Mouse (Mus musculus) neutrophil, adult 5-6 weeks (primary cell): Measurements from ENCODE around the gene Olfr533. TPM values are rescaled to one million over a fixed set of nuclear protein-coding genes. Genes with fewer than 3 reads are reported as not detected.
"Not testable (repeated sequence)": the region's sequence is repeated elsewhere in the genome, so short reads cannot be mapped to it uniquely, and the experiment has no call there.

ENCODE experiments used
- ATAC-seq: fragments of 151-379, 151-347 bp; 2 replicates; pipeline ENCODE4 v1.8.0; 2017; ENCODE audit warnings: mild to moderate bottlenecking, moderate TSS enrichment; ENCODE audit not compliant: insufficient number of reproducible peaks, poor library complexity, low FRiP score, severe bottlenecking; ENCODE audit errors: extremely low read depth
- total RNA-seq: library from RNA; stranded (forward); fragments of 200-1000 nt; gene quantifications from 2 replicates; pipeline ENCODE4 v1.2.3, GENCODE M21; 2017

The Olfr533 gene
- not detected in 2 replicates for total RNA-seq

GRCm38 (mm10) chr7:140463070-140463469, at the start of gene Olfr533:
Olfr533 (plus strand) TSS chr7:140463370.
- not testable (repeated sequence) for ATAC-seq

- ATAC-seq = no peak
Measured at GRCm38 (mm10) chr7:140421539-140421938, 41.6 kb upstream of the Olfr533 start, which contains the start of gene Olfr532. Olfr532 (minus strand) TSS chr7:140421639.

DNA sequence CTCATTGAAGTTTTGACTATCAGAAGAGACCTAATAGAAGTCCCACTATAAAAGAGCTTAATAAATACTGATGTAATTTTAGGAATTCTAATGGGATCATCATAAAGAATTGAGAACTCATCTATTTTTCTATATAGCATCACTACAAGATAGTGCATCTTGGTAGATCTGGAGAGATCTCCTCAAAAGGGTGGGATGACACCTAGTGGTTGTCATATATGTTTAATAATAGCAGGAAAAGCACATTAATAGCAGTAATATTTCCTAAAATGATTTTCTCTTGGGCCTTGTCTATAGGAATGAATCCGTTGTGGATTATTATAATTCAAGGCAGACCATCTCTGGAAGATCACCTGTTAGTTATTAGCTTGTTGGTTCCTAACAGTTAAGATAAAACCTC, 20.0 kb upstream of the Olfr533 start:
- ATAC-seq = no peak

DNA sequence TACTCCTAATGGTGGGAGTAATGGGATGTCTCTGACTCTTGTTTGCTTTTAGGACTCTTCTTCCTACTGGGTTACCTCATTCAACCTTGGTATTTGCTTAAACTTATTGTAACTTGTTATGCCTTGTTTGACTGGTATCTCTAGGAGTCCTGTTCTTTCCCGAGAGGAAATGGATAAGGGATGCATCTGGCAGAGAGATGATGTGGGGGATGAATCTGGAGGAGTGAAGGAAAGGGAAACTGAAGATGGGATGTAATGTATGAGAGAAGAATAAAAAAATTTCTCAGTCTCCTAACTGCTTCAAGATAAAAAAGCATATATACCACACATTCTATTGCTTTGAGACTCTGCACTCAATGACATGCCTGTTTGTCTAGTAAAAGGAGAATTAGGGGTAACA, 14.7 kb downstream of the Olfr533 start:
- no peak for ATAC-seq

DNA sequence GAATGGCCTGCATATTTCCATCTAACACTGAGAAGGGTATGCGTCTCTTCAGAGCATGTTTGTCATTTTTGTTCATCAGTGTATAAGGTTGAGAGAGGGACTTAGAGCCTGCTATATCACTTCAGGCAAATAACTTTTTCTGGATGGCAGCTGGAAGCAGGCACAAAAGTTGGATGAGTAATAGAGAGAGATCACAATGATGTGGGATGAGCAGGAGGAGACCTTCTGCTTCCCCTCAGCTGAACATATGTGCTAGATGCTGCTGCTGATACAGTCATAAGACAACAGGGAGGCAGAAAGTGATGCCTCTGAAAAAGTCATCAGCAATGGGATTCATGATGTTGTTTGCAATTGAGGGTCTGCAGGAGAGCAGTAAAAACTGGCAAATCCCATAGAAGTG, 15.6 kb downstream of the Olfr533 start:
- no peak for ATAC-seq

GRCm38 (mm10) chr7:140483916-140484315, 20.7 kb downstream of the Olfr533 start, which contains the start of gene Olfr535:
Olfr535 (plus strand) TSS chr7:140484216.
- no peak for ATAC-seq

GRCm38 (mm10) chr7:140488981-140489380, 25.8 kb downstream of the Olfr533 start:
- no peak for ATAC-seq

- ATAC-seq = no peak
Measured at GRCm38 (mm10) chr7:140494231-140494630, 31.1 kb downstream of the Olfr533 start.

DNA sequence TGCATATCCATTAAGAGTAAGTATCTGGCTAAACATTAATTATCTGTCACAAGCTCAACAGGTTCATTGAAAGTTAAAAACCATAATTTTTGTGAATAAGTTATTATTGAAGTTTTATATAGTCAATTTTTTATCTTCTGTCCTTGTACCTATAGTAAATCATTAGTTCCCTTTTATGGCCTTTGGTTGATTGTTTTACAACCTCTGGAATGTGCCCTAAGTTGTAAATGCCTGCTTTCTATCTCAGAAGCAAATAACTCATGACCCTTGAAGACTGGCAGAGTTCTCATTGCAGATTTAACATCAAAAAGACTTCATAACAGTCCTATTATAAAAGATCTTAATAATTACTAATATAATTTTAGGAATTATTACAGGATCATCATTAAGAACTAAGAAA, 31.5 kb downstream of the Olfr533 start:
- ATAC-seq = no peak

- ATAC-seq = not testable (repeated sequence)
Measured at GRCm38 (mm10) chr7:140507346-140508021, 44.3 kb downstream of the Olfr533 start, which contains the start of gene Olfr536. Olfr536 (minus strand) TSS chr7:140507396.

Other genes starting within 250 kb of the Olfr533 start
- gene Cd163l1, start 245.1 kb upstream of the Olfr533 start, total RNA-seq = 0.47 and 1.6 TPM in 2 replicates
- gene 5830411N06Rik, start 216.1 kb upstream of the Olfr533 start, total RNA-seq = 4.4 and 4.7 TPM in 2 replicates
- not detected in 2 replicates for gene Olfr525, start 142.5 kb upstream of the Olfr533 start, total RNA-seq
- 0.37 TPM in 1 of 2 replicates, not detected in the other for gene Olfr527, start 129.4 kb upstream of the Olfr533 start, total RNA-seq
- not detected in 2 replicates for gene Olfr60, start 101.7 kb upstream of the Olfr533 start, total RNA-seq
- not detected in 2 replicates for gene Olfr530, start 87.0 kb upstream of the Olfr533 start, total RNA-seq
- not detected in 2 replicates for gene Olfr531, start 60.5 kb upstream of the Olfr533 start, total RNA-seq
- not detected in 2 replicates for gene Olfr532, start 41.7 kb upstream of the Olfr533 start, total RNA-seq
- gene Olfr535, start 20.8 kb downstream of the Olfr533 start, total RNA-seq = not detected in 2 replicates
- not detected in 2 replicates for gene Olfr536, start 44.0 kb downstream of the Olfr533 start, total RNA-seq
- gene Olfr538, start 104.5 kb downstream of the Olfr533 start, total RNA-seq = not detected in 2 replicates
- gene Olfr46, start 137.9 kb downstream of the Olfr533 start, total RNA-seq = 0.35 TPM in 1 of 2 replicates, not detected in the other
- not detected in 2 replicates for gene Olfr61, start 165.6 kb downstream of the Olfr533 start, total RNA-seq
- gene Olfr53, start 183.1 kb downstream of the Olfr533 start, total RNA-seq = not detected in 2 replicates
- under 0.01 TPM in 1 of 2 replicates, not detected in the other for gene Olfr539, start 196.6 kb downstream of the Olfr533 start, total RNA-seq
- not detected in 2 replicates for gene Olfr45, start 218.6 kb downstream of the Olfr533 start, total RNA-seq
- not detected in 2 replicates for gene Olfr541, start 233.9 kb downstream of the Olfr533 start, total RNA-seq